Mouse (Mus musculus): ENCODE data around the gene Gpr4. TPM values are rescaled to one million over a fixed set of nuclear protein-coding genes. Genes with fewer than 3 reads are reported as not detected.

Gpr4 gene
- total RNA-seq, 2 experiments from 2014 or later = 2.2 to 2.7 TPM

GRCm38 (mm10) chr7:19184758-19185157 lies 27.6 kb upstream of the Gpr4 start:
- no peak for DNase-seq (ENCODE audit: low spot score in 2 of 2)

- no peak for DNase-seq (ENCODE audit: low spot score in 2 of 2)
Observed at GRCm38 (mm10) chr7:19194676-19195075, 17.7 kb upstream of the Gpr4 start.

DNA sequence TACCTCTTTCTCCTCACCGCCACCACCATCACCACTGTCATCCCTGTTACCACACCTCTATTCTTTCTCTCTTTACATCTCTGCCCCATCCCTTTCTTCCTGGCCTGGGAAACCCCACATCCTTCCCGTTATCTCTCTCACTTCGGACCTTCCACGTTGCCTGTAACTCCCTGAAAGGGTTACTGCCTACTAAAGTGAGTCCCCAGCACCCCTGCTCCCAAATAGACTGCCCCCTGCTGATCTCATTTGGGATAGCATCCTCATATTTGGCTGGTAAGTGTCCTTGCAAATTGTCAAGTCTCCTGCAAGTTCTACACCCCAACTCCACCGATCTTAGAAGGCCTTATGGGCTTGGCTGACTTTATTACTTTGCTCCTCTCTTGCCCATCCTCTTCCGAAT lies 15.7 kb upstream of the Gpr4 start:
- no peak for DNase-seq (ENCODE audit: low spot score in 2 of 2)

GRCm38 (mm10) chr7:19197985-19198384 lies 14.4 kb upstream of the Gpr4 start:
- no peak for DNase-seq (ENCODE audit: low spot score in 2 of 2)

DNA sequence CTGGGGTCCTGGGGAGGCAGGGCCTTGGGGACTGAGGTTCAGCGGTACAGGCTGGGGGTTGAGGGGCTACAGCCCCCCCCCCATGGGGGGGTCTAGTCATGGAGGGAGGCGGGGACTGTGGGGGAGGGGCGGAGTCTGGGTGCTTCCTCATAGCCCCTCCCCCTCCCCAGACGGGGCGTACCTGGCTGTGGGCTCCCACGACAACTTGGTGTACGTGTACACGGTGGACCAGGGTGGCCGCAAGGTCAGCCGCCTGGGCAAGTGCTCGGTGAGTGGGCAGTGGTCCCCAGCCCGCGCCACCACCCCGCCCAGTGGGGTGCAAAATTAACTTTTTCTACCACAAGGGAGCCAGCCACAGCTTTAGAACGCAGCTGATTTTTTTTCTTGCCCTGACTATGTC lies 10.7 kb upstream of the Gpr4 start:
- DNase-seq (ENCODE audit: low spot score in 2 of 2) = no peak

GRCm38 (mm10) chr7:19202065-19202850 lies 10.1 kb upstream of the Gpr4 start:
- no peak for DNase-seq (ENCODE audit: low spot score in 2 of 2)

- no peak for DNase-seq (ENCODE audit: low spot score in 2 of 2)
Observed at GRCm38 (mm10) chr7:19208201-19208910, 4.0 kb upstream of the Gpr4 start.

GRCm38 (mm10) chr7:19208944-19209472 lies 3.3 kb upstream of the Gpr4 start:
- peak in 1 of 2 experiments; percentile 48 for DNase-seq (ENCODE audit: low spot score in 2 of 2)

GRCm38 (mm10) chr7:19209494-19209893 lies 2.8 kb upstream of the Gpr4 start:
- DNase-seq (ENCODE audit: low spot score in 2 of 2) = no peak

- DNase-seq (ENCODE audit: low spot score in 2 of 2) = no peak
Observed at GRCm38 (mm10) chr7:19210010-19210409, 2.3 kb upstream of the Gpr4 start.

GRCm38 (mm10) chr7:19211041-19211675 lies 1.2 kb upstream of the Gpr4 start:
- no peak for DNase-seq (ENCODE audit: low spot score in 2 of 2)

- no peak for DNase-seq (ENCODE audit: low spot score in 2 of 2)
Observed at GRCm38 (mm10) chr7:19213385-19213784, 1.0 kb downstream of the Gpr4 start.

- DNase-seq (ENCODE audit: low spot score in 2 of 2) = no peak
Observed at GRCm38 (mm10) chr7:19214369-19214768, 2.0 kb downstream of the Gpr4 start.

- no peak for DNase-seq (ENCODE audit: low spot score in 2 of 2)
Observed at GRCm38 (mm10) chr7:19214940-19215339, 2.6 kb downstream of the Gpr4 start.

DNA sequence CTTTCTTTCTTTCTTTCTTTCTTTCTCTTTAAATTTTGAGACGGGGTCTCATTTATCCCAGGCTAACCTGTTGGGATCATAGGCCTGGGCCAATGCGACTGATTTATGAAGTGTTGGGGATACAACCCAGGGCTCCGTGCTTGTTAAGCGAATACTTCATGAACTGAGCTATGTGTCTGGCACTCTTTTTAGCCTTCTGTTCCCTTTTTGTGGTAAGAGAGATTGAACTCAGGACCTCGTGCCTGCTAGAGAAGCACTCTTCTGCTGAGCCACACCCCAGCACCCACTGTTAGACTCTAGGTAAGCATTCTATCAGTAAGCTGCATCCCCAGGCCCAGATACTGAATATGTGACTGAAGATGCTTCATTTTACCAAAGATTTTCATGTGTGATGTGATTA lies 5.2 kb downstream of the Gpr4 start:
- DNase-seq (ENCODE audit: low spot score in 2 of 2) = no peak

DNA sequence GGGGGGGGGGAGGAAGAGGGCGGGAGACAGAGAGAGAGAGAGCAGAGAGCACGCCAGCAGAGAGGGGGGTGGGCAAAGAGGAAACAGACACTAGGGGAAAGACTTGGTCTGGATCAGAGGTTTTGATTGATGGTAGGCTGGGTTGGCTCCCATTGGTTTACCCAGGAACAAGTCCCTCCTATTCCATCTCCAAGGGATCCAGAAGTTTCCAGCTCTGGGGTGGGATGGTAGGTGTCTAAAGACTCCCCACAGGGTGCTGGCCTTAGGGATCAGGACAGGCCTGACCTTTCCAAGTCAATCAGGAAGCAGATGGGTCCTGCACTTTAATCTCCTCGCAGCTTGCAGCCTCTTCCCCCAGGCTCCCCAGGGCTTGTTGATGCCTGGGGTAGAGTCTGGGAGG lies 5.6 kb downstream of the Gpr4 start:
- no peak for DNase-seq (ENCODE audit: low spot score in 2 of 2)

GRCm38 (mm10) chr7:19220061-19220460 lies 7.7 kb downstream of the Gpr4 start:
- DNase-seq (ENCODE audit: low spot score in 2 of 2) = no peak

GRCm38 (mm10) chr7:19222189-19222588 lies 9.9 kb downstream of the Gpr4 start:
- no peak for DNase-seq (ENCODE audit: low spot score in 2 of 2)

- DNase-seq (ENCODE audit: low spot score in 2 of 2) = no peak
Observed at GRCm38 (mm10) chr7:19222875-19223274, 10.5 kb downstream of the Gpr4 start.

DNA sequence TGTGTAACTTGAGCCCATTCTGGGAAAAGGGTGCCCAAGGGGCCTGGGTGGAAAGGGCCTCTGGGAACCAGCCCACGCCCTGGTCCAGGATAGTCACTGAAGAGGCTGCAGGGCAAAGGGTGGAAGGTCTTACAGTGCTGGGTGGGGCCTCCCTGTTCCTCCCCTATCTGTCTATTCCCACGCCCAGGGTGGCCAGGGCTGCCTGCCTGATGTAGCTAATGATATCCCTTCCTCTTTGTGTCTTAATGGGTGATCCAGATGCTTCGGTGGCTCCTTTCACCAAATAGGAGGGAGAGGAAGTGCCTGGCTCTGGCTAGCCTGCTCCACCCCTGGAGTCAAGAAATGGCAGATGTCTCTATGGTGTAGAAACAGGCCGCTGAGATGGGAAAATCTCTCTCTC lies 12.6 kb downstream of the Gpr4 start:
- DNase-seq (ENCODE audit: low spot score in 2 of 2) = no peak

GRCm38 (mm10) chr7:19226817-19227797 lies 14.8 kb downstream of the Gpr4 start:
- DNase-seq (ENCODE audit: low spot score in 2 of 2) = peak in 1 of 2 experiments; percentile 35

All from gastrocnemius, postnatal 4 days (tissue).